Mouse (Mus musculus) hindbrain, embryonic 15.5 days (tissue): Measurements from ENCODE around the gene Gpatch3. TPM values are rescaled to one million over a fixed set of nuclear protein-coding genes. Genes with fewer than 3 reads are reported as not detected.

Source experiments
- ATAC-seq: fragments of 200-750 bp; cut with Nextera tagmentation; 2 replicates; pipeline ENCODE4 v1.8.0; 2017; ENCODE audit warnings: low read depth, moderate number of reproducible peaks, moderate TSS enrichment; ENCODE audit not compliant: low FRiP score
- H3K27ac ChIP-seq: fragments of 300-500 bp; sonication (generic); replicated peaks from 2 replicates; pipeline ENCODE4 v1.5.1; 2015; ENCODE audit warnings: mild to moderate bottlenecking, inconsistent platforms
- H3K27me3 ChIP-seq: fragments of 300-500 bp; sonication (generic); 2 replicates; pipeline ENCODE4 v1.6.1; 2015; ENCODE audit warnings: control low read depth, inconsistent platforms
- H3K36me3 ChIP-seq: fragments of 300-500 bp; sonication (generic); 2 replicates; pipeline ENCODE4 v1.6.1; 2015; ENCODE audit warnings: control low read depth, inconsistent platforms
- H3K4me1 ChIP-seq: fragments of 300-500 bp; sonication (generic); replicated peaks from 2 replicates; pipeline ENCODE4 v1.6.1; 2015; ENCODE audit warnings: control low read depth, inconsistent platforms
- H3K4me2 ChIP-seq: fragments of 300-500 bp; sonication (generic); 2 replicates; pipeline ENCODE4 v1.6.1; 2015; ENCODE audit warnings: moderate library complexity, mild to moderate bottlenecking, inconsistent platforms
- H3K4me3 ChIP-seq: fragments of 300-500 bp; sonication (generic); 2 replicates; pipeline ENCODE4 v1.5.1; 2015; ENCODE audit warnings: mild to moderate bottlenecking, inconsistent platforms
- H3K9ac ChIP-seq: fragments of 300-500 bp; sonication (generic); 2 replicates; pipeline ENCODE4 v1.6.1; 2015; ENCODE audit warnings: inconsistent platforms
- H3K9me3 ChIP-seq: fragments of 300-500 bp; sonication (generic); 2 replicates; pipeline ENCODE4 v1.6.1; 2016; ENCODE audit warnings: control low read depth, inconsistent platforms
- WGBS: fragments of 180-500 bp; shearing (Covaris S2); methylation state at CpG from one replicate; pipeline ENCODE4 v1.1.7; 2015; 5-methylcytosine and 5-hydroxymethylcytosine counted together
- polyA plus RNA-seq: library from polyadenylated mRNA; unstranded; fragments of >200 nt; fragmentation: Nextera tagmentation; extraction: Ambion mirVana; gene quantifications from 2 replicates; pipeline ENCODE4 v1.2.1, GENCODE M21; 2015

Gene Gpatch3
- polyA plus RNA-seq, 1 experiment from 2014 or later = 8.6 TPM

DNA sequence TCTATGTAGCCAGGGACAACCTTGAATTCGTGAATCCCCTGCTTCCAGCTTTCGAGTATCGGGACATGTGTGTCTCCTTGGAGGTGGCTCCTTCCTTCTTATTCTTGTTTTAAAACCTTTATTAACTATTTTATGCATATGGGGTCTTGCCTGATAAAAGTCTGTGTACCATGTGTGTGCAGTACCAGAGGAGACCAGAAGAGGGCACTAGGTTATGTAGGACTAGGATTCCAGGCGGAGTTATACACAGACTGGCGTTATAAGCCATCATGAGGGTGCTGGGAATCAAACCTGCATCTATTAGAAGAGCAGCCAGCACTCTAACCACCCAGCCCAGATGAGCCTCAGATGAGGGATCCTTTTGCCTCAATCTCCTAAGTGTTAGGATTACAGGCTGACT, 37.3 kb downstream of the Gpatch3 start:
- Histone ChIP-seq H3K36me3 (peaks cover 29% of the 10 kb centered on the region), H3K9me3 (no peaks in the 10 kb centered on the region), H3K27ac (no peak overlapping the region), H3K4me1 (no peaks in the 10 kb centered on the region), H3K4me2 (no peak overlapping the region), H3K27me3 (no peaks in the 10 kb centered on the region), H3K9ac (no peak overlapping the region), H3K4me3 (no peak overlapping the region)
- no peak for ATAC-seq
- 97% methylated on average over 5 of the region's 5 CpGs for WGBS

DNA sequence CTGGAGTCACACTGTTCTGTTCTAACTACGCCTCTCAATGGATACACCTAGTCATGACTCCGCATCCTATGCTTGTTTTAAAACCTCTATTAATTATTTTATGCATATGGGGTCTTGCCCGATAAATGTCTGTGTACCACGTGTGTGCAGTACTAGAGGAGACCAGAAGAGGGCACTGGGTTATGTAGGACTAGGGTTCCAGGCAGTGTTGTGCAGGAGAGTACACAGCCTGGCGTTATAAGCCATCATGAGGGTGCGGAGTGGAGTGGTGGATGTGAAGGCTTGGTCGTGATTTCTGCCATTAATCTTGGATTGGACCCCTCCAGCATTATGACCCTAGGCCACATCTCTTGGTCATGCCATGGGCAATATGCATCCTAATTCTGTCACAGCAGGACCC, 37.9 kb downstream of the Gpatch3 start:
- Histone ChIP-seq H3K36me3 (peaks cover 29% of the 10 kb centered on the region), H3K27me3 (no peaks in the 10 kb centered on the region), H3K4me3 (no peak overlapping the region), H3K27ac (no peak overlapping the region), H3K9ac (no peak overlapping the region), H3K9me3 (no peaks in the 10 kb centered on the region), H3K4me1 (no peaks in the 10 kb centered on the region), H3K4me2 (no peak overlapping the region)
- WGBS = 94% methylated on average over 7 of the region's 7 CpGs
- no peak for ATAC-seq

DNA sequence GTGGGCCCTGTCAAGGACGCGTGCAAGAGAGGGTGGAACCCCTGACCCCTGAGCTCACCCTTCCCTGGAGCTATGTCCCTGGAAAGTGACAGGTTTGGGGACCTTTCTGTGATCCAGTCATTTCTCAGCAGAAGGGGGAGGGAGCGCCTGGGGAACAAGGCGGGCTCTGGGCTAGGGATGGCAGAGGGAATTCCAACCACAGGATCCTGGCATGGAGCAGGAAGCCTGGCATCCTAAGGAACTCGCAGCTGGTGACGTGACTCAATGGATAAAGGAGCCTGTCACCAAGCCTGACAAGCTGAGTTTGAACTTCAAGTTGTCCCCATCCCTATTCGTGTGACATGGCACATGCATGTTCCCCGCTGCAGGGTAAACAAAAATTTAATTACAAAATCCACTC, 38.5 kb downstream of the Gpatch3 start:
- Histone ChIP-seq H3K27me3 (no peaks in the 10 kb centered on the region), H3K36me3 (peaks cover 29% of the 10 kb centered on the region), H3K9me3 (no peaks in the 10 kb centered on the region), H3K4me3 (no peak overlapping the region), H3K4me2 (no peak overlapping the region), H3K9ac (no peak overlapping the region), H3K27ac (no peak overlapping the region), H3K4me1 (no peaks in the 10 kb centered on the region)
- 97% methylated on average over 8 of the region's 8 CpGs for WGBS
- no peak for ATAC-seq

DNA sequence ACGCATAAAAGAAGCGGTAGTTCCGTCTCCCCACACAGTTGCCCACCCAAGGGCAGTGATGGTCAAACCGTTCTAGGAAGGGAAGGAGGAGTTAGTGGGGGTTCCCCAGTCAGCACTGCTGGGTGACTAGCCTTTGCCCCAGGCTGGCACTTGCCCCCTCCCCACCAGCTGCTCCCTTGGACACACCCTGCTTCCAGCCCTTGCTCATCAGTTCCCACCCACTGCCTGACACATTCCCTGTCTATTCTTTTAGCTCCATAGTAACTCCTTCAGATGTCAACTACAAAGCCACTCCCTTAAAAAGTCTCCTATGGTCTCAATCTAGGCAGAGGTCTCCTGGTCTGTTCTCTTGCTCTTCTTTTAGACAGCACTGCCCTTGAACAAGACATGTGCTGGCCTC, 39.3 kb downstream of the Gpatch3 start:
- Histone ChIP-seq H3K27ac (peak overlapping the region; percentile 1; the same call in 1 of the 2 replicates), H3K4me3 (no peak overlapping the region), H3K36me3 (peaks cover 29% of the 10 kb centered on the region), H3K4me2 (no peak overlapping the region), H3K9ac (no peak overlapping the region), H3K9me3 (no peaks in the 10 kb centered on the region), H3K27me3 (no peaks in the 10 kb centered on the region), H3K4me1 (no peaks in the 10 kb centered on the region)
- ATAC-seq = no peak
- 87% methylated on average over 4 of the region's 4 CpGs for WGBS

DNA sequence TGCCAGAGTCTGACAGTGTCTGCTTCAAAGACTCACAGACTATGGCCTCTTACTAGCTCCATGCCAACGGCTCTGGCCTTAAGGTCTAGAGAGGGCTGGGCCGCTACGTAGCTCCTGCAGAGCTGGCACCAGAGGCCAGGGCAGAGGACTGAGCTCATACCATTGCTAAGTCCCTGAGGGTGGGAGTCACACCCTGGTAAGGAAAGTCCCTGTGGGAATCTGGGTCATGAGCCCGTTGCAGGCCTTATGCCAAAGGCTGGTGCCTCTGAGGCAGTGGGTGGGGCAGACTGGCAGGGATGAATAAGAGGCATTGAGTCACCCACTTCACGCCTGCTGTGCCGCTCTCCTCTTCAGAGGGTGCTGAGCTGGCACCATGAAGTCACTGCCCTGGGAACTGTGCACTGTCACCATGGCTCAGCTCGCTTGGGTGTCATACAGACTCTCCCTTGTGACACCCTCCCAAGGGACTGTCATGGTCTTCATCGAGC, 39.8 kb downstream of the Gpatch3 start:
- no peaks in the 10 kb centered on the region for H3K9me3 ChIP-seq
- peaks cover 29% of the 10 kb centered on the region for H3K36me3 ChIP-seq
- no peak overlapping the region for H3K4me2 ChIP-seq
- WGBS = 78% methylated on average over 8 of the region's 8 CpGs
- H3K27me3 ChIP-seq = no peaks in the 10 kb centered on the region
- peak; percentile 73 for ATAC-seq
- no peaks in the 10 kb centered on the region for H3K4me1 ChIP-seq
- peak overlapping the region; percentile 1; the same call in 1 of the 2 replicates for H3K27ac ChIP-seq
- H3K4me3 ChIP-seq = no peak overlapping the region
- no peak overlapping the region for H3K9ac ChIP-seq

DNA sequence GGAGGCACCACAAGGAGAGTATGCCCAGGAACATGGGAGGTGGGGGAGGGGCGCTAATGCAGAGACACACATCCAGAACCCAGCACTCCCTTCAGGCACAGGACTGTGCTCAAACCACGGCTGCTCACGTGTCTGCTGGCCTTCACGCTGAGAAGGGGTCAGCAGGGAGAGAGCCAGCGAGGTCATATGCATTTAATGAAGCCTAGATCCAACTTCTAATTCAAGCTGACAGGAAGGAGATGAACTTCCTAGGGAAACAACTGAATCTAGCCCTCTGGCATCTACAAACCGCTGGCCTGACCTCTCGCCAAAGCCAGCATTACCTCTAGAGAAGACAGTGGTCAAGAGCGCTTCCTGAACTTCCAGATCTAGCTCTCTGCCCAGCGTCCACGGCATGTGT, 40.9 kb downstream of the Gpatch3 start:
- peaks cover 33% of the 10 kb centered on the region for H3K36me3 ChIP-seq
- WGBS = 83% methylated on average over 10 of the region's 10 CpGs
- H3K9me3 ChIP-seq = no peaks in the 10 kb centered on the region
- H3K4me2 ChIP-seq = no peak overlapping the region
- H3K4me3 ChIP-seq = no peak overlapping the region
- H3K9ac ChIP-seq = no peak overlapping the region
- no peaks in the 10 kb centered on the region for H3K27me3 ChIP-seq
- no peak overlapping the region for H3K27ac ChIP-seq
- no peak for ATAC-seq
- H3K4me1 ChIP-seq = no peaks in the 10 kb centered on the region; the same call in 1 of the 2 replicates

DNA sequence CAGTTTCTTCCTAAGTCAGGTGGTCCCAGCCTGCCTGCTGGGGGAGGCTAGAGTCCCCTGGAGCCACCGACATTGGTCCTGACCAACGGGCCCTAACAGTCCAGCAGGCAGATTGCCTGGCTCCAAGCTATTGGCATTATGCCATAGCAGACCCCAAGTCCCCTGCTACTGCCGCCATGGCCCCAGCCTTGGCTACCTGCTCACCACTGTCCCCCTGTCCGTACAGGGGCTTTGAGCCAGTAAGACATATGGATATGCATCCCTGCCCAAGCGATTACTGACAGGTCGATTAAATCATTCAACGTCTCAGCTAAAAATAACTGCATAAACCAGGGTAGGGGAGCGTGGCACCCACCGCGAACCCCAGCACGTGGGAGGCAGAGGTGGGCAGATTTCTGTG, 43.4 kb downstream of the Gpatch3 start:
- Histone ChIP-seq H3K4me2 (no peak overlapping the region), H3K36me3 (peaks cover 21% of the 10 kb centered on the region), H3K27me3 (no peaks in the 10 kb centered on the region), H3K9ac (no peak overlapping the region), H3K27ac (no peak overlapping the region), H3K9me3 (no peaks in the 10 kb centered on the region), H3K4me3 (no peak overlapping the region), H3K4me1 (no peaks in the 10 kb centered on the region; the same call in 1 of the 2 replicates)
- ATAC-seq = no peak
- WGBS = 91% methylated on average over 11 of the region's 11 CpGs

DNA sequence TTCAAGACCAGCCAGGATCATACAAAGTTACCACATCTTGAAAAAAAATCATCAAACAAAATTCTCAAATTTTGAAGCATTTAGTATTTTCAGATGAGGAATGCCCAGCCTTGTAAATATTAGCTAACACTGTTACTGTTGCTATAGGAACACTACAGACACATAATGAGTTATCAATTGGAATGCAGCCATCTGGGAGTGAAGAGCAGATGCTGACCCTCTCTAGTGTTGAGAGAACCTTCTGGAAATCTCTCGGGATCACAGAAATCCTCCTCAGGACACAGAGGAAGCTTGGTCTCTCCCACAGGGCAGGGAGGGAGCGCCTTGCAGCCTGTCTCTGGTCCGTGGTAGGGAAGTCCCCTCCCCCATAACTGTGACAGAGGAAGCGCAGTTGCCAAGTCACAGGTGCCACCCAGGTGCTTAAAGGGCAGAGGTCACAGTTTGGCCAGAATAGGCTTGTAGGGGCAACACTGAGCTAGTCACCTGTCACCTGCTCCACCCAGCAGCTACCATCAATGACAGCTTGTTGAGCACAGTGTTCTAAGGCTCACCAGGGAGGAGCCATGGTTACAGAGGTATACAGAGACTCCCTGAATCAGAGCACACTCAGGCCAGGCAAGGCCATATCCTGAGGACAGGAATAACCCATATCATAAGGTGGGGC, 45.1 kb downstream of the Gpatch3 start:
- no peak overlapping the region for H3K9ac ChIP-seq
- H3K36me3 ChIP-seq = peaks cover 10% of the 10 kb centered on the region; the same call in 1 of the 2 replicates
- no peaks in the 10 kb centered on the region for H3K9me3 ChIP-seq
- H3K4me2 ChIP-seq = no peak overlapping the region
- WGBS = 74% methylated on average over 4 of the region's 4 CpGs
- no peaks in the 10 kb centered on the region for H3K27me3 ChIP-seq
- H3K4me1 ChIP-seq = no peaks in the 10 kb centered on the region; the same call in 1 of the 2 replicates
- H3K27ac ChIP-seq = no peak overlapping the region
- no peak overlapping the region for H3K4me3 ChIP-seq
- ATAC-seq = no peak

DNA sequence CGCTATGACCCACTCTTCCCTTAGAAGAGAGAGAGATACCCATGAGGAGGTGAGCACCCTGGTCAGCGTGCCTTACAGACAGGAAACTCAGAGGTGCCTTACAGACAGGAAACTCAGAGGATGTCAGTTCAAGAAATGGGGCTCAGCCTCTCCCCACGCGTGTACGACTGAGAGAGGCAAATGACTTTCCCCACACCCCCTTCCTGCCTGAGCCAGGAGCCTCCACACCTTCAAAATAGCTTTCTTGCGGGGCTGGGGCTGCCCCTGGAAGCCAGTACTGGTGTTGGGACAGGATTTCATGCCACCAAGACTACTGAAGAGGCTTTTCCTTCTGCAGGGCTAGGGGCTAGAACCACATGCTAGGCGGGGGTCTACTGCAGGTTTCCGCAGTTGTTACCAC, 46.1 kb downstream of the Gpatch3 start:
- H3K36me3 ChIP-seq = peaks cover 13% of the 10 kb centered on the region; the same call in 1 of the 2 replicates

DNA sequence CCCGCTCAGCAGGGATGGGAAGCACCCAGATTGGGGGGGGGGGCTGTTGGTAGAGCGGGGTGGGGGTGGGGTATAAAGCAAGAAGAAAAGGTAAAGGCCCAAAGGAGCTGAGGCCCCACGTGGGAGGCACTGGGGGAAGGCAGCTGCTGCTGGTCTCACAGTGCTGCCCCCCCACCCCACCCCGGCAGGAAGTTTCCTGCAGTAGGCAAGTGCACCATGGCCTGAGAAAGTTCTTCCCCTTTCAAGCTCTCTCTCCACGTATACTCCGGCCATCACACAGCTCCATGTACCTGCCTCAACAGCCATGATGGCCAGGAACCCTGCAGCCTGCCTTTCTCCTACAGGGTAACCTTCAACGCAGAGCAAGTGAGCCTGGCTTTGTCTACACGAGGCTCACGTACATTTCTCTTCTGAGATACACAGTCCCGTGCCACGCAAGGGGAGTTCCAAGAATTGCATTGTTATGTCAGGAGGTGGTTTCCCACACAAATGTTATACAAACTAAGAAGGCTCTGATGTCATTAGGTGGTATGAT, 47.7 kb downstream of the Gpatch3 start:
- Histone ChIP-seq H3K27ac (no peak overlapping the region), H3K9me3 (no peaks in the 10 kb centered on the region), H3K9ac (no peak overlapping the region), H3K4me1 (no peaks in the 10 kb centered on the region; the same call in 1 of the 2 replicates), H3K36me3 (peaks cover 26% of the 10 kb centered on the region; the same call in 1 of the 2 replicates), H3K27me3 (no peaks in the 10 kb centered on the region), H3K4me3 (no peak overlapping the region), H3K4me2 (no peak overlapping the region)
- no peak for ATAC-seq
- 81% methylated on average over 11 of the region's 11 CpGs for WGBS

More for the DNA sequence above, 46.1 kb downstream of the Gpatch3 start:
- Histone ChIP-seq H3K4me2 (no peak overlapping the region), H3K4me3 (no peak overlapping the region), H3K4me1 (no peaks in the 10 kb centered on the region; the same call in 1 of the 2 replicates), H3K27ac (no peak overlapping the region), H3K27me3 (no peaks in the 10 kb centered on the region), H3K9me3 (no peaks in the 10 kb centered on the region), H3K9ac (no peak overlapping the region)
- WGBS = 94% methylated on average over 8 of the region's 8 CpGs
- ATAC-seq = no peak

DNA sequence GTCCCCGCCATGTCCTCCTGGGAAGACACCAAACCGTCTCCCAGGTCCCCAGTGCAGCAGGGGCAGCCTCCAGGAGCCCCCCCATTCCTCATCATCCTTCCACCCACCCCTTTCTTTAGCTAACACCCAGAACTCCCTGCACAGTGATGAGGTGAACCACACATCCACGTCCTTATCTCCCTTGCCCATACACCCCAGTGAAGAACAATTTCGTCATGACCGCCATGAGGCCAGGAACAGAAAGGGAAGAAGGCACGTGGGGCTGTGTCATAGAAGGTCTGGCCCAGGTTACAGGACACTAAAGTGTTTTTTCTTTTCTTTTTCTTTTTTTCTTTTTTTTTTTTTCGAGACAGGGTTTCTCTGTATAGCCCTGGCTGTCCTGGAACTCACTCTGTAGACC, 50.3 kb downstream of the Gpatch3 start:
- H3K4me2 ChIP-seq = no peak overlapping the region
- no peak overlapping the region for H3K4me3 ChIP-seq
- no peak overlapping the region for H3K27ac ChIP-seq
- H3K9me3 ChIP-seq = no peaks in the 10 kb centered on the region
- H3K27me3 ChIP-seq = no peaks in the 10 kb centered on the region
- H3K9ac ChIP-seq = no peak overlapping the region
- 95% methylated on average over 7 of the region's 7 CpGs for WGBS
- no peak for ATAC-seq
- peaks cover 26% of the 10 kb centered on the region; the same call in 1 of the 2 replicates for H3K36me3 ChIP-seq
- H3K4me1 ChIP-seq = 0 out of 2 replicates have a peak, but pooled peaks cover 6% of the 10 kb centered on the region

DNA sequence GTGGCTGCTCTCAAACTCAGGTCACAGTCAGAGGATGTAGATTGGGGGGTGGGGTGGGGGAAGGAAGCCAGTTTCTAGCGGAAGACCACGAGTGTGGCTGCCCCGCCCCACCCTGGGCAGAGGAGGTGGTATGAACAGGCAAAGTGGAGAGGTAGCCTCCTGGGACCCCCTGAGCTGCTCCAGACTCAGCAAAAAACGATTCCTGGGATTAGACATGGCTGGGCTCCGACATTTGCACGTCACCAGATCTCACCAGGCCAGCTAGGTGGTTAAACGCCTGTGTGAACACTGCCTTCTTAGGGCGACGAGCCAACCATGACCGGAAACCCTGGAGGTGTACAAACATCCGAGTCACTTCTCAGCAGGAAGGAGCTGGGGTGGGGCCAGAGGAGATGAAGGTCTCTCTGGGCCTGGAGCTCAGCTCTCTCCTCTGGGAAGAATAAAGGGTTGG, 51.1 kb downstream of the Gpatch3 start:
- Histone ChIP-seq H3K27ac (no peak overlapping the region), H3K27me3 (no peaks in the 10 kb centered on the region), H3K4me1 (peaks cover 12% of the 10 kb centered on the region), H3K9me3 (no peaks in the 10 kb centered on the region), H3K4me3 (no peak overlapping the region), H3K9ac (no peak overlapping the region), H3K36me3 (peaks cover 22% of the 10 kb centered on the region; the same call in 1 of the 2 replicates), H3K4me2 (no peak overlapping the region)
- ATAC-seq = no peak
- WGBS = 59% methylated on average over 11 of the region's 11 CpGs
